Mouse (Mus musculus): ENCODE measurements around the gene C2cd2l. TPM values are rescaled to one million over a fixed set of nuclear protein-coding genes. Genes with fewer than 3 reads are reported as not detected.
"Not testable (repeated sequence)": the region's sequence is repeated elsewhere in the genome, so short reads cannot be mapped to it uniquely, and the experiment has no call there.

The C2cd2l gene
- total and polyA plus RNA-seq, 3 experiments = 4.7 to 10.9 TPM; not detected in 1

GRCm38 (mm10) chr9:44326371-44327063 lies 6.4 kb upstream of the C2cd2l start (continued):
- peak; percentile 53 for TF ChIP-seq NELFE (IDR thresholded peaks at IDR 0.05; ENCODE audit: low read depth, low read length)
- 0 out of 2 replicates have a peak, but pooled peaks have one; percentile 40 for TF ChIP-seq ZNF384 (IDR thresholded peaks at IDR 0.05; ENCODE audit: low read depth, low read length)
- TF ChIP-seq TCF12 (IDR thresholded peaks at IDR 0.05; ENCODE audit: low read depth, low read length) = peak; percentile 40; the same call in 1 of the 2 replicates

GRCm38 (mm10) chr9:44325768-44326370 lies 5.8 kb upstream of the C2cd2l start, which contains the start of gene Dpagt1:
Gene Dpagt1, plus strand, starts transcription at chr9:44326019.
- H3K9ac ChIP-seq (ENCODE audit: control insufficient read depth, low read depth, low read length, poor library complexity, severe bottlenecking) = peak within 1 kb of the TSS; percentile 90
- no peaks in the 10 kb centered on the region for H3K9me3 ChIP-seq (replicated peaks; ENCODE audit: insufficient read depth, low read length)
- H3K79me2 ChIP-seq (ENCODE audit: control insufficient read depth, insufficient read depth, low read length, poor library complexity) = peaks cover 11% of the 10 kb centered on the region; the same call in 1 of the 2 replicates
- peak; percentile 61 for DNase-seq (ENCODE audit: low read depth, low spot score)
- peaks cover 0 to 5% of the 10 kb centered on the region in 2 experiments; a peak in 2 of 4 replicates for H3K36me3 ChIP-seq (ENCODE audit: control insufficient read depth in 1 of 2, insufficient read depth in 2 of 2, low read length in 2 of 2)
- TF ChIP-seq TBP (IDR thresholded peaks at IDR 0.05; ENCODE audit: low read depth, low read length) = no peak
- TF ChIP-seq MAZ (IDR thresholded peaks at IDR 0.05; ENCODE audit: low read depth, low read length) = no peak
- TF ChIP-seq TCF12 (IDR thresholded peaks at IDR 0.05; ENCODE audit: low read depth, low read length) = 0 out of 2 replicates have a peak, but pooled peaks have one; percentile 13
- no peak for TF ChIP-seq NELFE (IDR thresholded peaks at IDR 0.05; ENCODE audit: low read depth, low read length)
- no peak; the same call in 1 of the 2 replicates for TF ChIP-seq ZNF384 (IDR thresholded peaks at IDR 0.05; ENCODE audit: low read depth, low read length)
- 0 out of 4 replicates have a peak, but pooled peaks of 1 of the 2 experiments have one; percentile 2 for TF ChIP-seq EP300 (IDR thresholded peaks at IDR 0.05; ENCODE audit: low read depth in 1 of 2, low read length in 2 of 2)
- no peak for TF ChIP-seq TAL1 (IDR thresholded peaks at IDR 0.05; ENCODE audit: low read length)
- TF ChIP-seq SMC3 (IDR thresholded peaks at IDR 0.05; ENCODE audit: low read depth, low read length) = no peak
- no peaks in the 10 kb centered on the region for H3K27me3 ChIP-seq (ENCODE audit: control insufficient read depth in 1 of 2, insufficient read depth in 2 of 2, low read length in 2 of 2)
- H3K4me3 ChIP-seq (ENCODE audit: control insufficient read depth in 1 of 2, insufficient read depth in 1 of 2, low read depth in 2 of 2, low read length in 2 of 2) = peak within 1 kb of the TSS; percentile 54 to 82
- H3K27ac ChIP-seq (ENCODE audit: control insufficient read depth, low read depth, low read length) = peak within 1 kb of the TSS; percentile 96
- peaks cover 4 to 11% of the 10 kb centered on the region in 2 experiments; a peak in 3 of 4 replicates for H3K4me1 ChIP-seq (ENCODE audit: control insufficient read depth in 1 of 2, insufficient read depth in 2 of 2, low read length in 2 of 2)

- H3K9me3 ChIP-seq (replicated peaks; ENCODE audit: insufficient read depth, low read length); H3K36me3 ChIP-seq (ENCODE audit: control insufficient read depth in 1 of 2, insufficient read depth in 2 of 2, low read length in 2 of 2); H3K27me3 ChIP-seq (ENCODE audit: control insufficient read depth in 1 of 2, insufficient read depth in 2 of 2, low read length in 2 of 2): not testable (repeated sequence)
- Histone ChIP-seq H3K79me2 (ENCODE audit: control insufficient read depth, insufficient read depth, low read length, poor library complexity) (peaks cover 11% of the 10 kb centered on the region; the same call in 1 of the 2 replicates), H3K27ac (ENCODE audit: control insufficient read depth, low read depth, low read length) (peak overlapping the region; percentile 96), H3K9ac (ENCODE audit: control insufficient read depth, low read depth, low read length, poor library complexity, severe bottlenecking) (peak overlapping the region; percentile 90), H3K4me1 (ENCODE audit: control insufficient read depth in 1 of 2, insufficient read depth in 2 of 2, low read length in 2 of 2) (peaks cover 7 to 12% of the 10 kb centered on the region in 2 experiments; a peak in 3 of 4 replicates), H3K4me3 (ENCODE audit: control insufficient read depth in 1 of 2, insufficient read depth in 1 of 2, low read depth in 2 of 2, low read length in 2 of 2) (peak overlapping the region; percentile 54 to 82; a peak in 3 of 4 replicates)
- peak; percentile 38 for DNase-seq (ENCODE audit: low read depth, low spot score)
- TF ChIP-seq MYC (IDR thresholded peaks at IDR 0.05; ENCODE audit: low read depth, low read length) (0 out of 2 replicates have a peak, but pooled peaks have one; percentile 16), ZNF384 (IDR thresholded peaks at IDR 0.05; ENCODE audit: low read depth, low read length) (peak; percentile 85), SIN3A (IDR thresholded peaks at IDR 0.05; ENCODE audit: low read length) (0 out of 2 replicates have a peak, but pooled peaks have one; percentile 15)
Measured at GRCm38 (mm10) chr9:44325032-44325767, 5.1 kb upstream of the C2cd2l start.

Measured in MEL (cell line).